Mouse (Mus musculus): ENCODE data around the gene Ints6l. TPM values are rescaled to one million over a fixed set of nuclear protein-coding genes. Genes with fewer than 3 reads are reported as not detected.

Gene Ints6l
- 15.5 and 17.8 TPM in 2 replicates for polyA plus RNA-seq (2015; fragmentation: Nextera tagmentation; extraction: Ambion mirVana)

DNA sequence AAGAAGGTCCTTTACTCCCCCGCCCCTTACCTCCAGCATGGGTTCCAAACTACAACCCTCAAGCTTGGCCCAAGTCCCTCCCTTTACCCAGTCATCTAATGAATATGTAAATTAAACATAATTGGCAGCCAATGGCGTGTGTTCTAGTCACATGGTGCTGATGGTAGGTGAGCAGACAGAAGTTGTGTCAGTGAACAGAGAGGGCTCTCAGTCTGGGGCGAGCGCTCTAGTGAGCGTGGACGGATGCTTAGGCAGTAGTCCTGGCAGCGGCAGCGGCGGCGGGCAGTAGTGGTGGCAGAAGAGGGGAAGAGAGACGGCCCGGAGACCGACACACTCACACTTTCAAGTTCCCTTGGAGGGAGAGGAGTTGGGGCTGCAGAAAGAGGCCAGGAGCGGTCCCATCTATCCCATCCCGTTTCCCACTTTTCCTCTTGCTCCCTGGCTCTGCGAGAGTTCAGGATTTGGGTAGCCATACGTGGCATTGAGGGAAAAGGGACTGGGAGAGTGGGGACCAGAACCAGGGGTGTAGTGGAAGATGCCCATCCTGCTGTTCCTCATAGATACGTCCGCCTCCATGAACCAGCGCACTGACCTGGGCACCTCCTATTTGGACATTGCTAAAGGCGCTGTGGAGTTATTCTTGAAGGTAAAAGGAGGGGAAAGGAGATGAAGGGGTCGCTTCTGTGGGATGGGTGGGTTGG lies at the start of gene Ints6l:
Gene Ints6l, plus strand, starts transcription at position 187 of the 701 bp plus-strand sequence.

DNA sequence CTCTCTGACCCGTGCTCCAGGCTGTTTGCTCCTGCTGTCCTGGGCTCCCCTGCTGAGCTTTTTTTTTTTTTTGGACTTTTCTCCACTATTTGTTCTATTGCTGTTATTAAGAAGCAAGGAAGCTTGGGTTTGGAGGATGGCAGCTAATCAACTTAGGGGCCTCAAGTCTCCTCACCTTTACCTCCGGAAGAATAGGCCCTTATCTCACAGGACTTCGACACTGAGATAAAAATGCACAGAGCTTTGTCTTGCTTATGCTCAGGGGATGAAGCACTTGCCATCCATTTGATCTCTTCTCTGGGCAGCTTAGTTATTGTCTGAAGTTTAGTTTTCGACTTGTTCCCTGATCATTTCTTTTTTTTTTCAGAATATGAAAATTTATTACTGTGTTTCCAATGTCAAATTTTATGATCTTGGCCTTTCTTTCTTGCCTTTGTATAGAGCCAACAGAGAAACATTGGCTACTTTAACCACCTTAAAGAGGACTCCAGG lies 7.1 kb upstream of the Ints6l start, which contains the start of gene Gm2174:
Gene Gm2174, plus strand, starts transcription at position 442 of the 492 bp plus-strand sequence.

DNA sequence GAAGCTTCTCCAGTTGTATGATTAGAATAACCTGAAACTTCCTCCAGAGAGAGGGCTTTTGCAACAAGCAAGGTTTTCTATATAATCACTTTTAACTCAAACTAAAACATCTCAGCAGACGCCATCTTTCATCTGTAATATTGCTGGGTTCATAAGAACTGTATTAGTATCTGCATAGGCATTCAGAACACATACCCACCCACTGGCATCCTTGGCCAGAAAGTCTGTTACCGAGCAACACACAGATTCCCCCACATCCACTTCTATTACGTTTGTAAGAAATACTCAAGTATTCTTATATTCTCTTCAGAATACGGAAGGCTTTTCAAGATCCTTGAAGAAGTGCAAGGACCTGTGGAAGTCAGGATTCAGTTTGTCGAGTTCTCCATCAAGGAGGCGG lies 69.8 kb downstream of the Ints6l start, which contains the start of gene Gm10477:
Gene Gm10477, plus strand, starts transcription at position 301 of the 400 bp plus-strand sequence.

GRCm38 (mm10) chrX:56549506-56549905 lies 94.8 kb downstream of the Ints6l start, which contains the start of gene Gm648:
Gene Gm648, minus strand, starts transcription at chrX:56549606.

Other genes with a start within 250 kb of the Ints6l start
- gene Gm773, start 242.0 kb upstream of the Ints6l start, polyA plus RNA-seq (2015; fragmentation: Nextera tagmentation; extraction: Ambion mirVana), result not detected in 2 replicates
- gene Zfp449, start 108.5 kb upstream of the Ints6l start, polyA plus RNA-seq (2015; fragmentation: Nextera tagmentation; extraction: Ambion mirVana), result 3.3 and 4.3 TPM in 2 replicates
- 73.4 and 75.3 TPM in 2 replicates for gene Smim10l2a, start 80.3 kb upstream of the Ints6l start, polyA plus RNA-seq (2015; fragmentation: Nextera tagmentation; extraction: Ambion mirVana)
- gene Gm2174, start 6.9 kb upstream of the Ints6l start, polyA plus RNA-seq (2015; fragmentation: Nextera tagmentation; extraction: Ambion mirVana), result not detected in 2 replicates
- gene Gm10477, start 69.9 kb downstream of the Ints6l start, polyA plus RNA-seq (2015; fragmentation: Nextera tagmentation; extraction: Ambion mirVana), result not detected in 2 replicates
- not detected in 2 replicates for gene Gm648, start 94.7 kb downstream of the Ints6l start, polyA plus RNA-seq (2015; fragmentation: Nextera tagmentation; extraction: Ambion mirVana)
- gene Mmgt1, start 143.2 kb downstream of the Ints6l start, polyA plus RNA-seq (2015; fragmentation: Nextera tagmentation; extraction: Ambion mirVana), result 33.2 and 34.6 TPM in 2 replicates
- 48.0 and 54.8 TPM in 2 replicates for gene Slc9a6, start 154.9 kb downstream of the Ints6l start, polyA plus RNA-seq (2015; fragmentation: Nextera tagmentation; extraction: Ambion mirVana)